Mouse (Mus musculus) heart, adult 18-20 months (tissue): Measurements from ENCODE around the gene Sipa1l1. TPM values are rescaled to one million over a fixed set of nuclear protein-coding genes. Genes with fewer than 3 reads are reported as not detected.
"Not testable (repeated sequence)": the region's sequence is repeated elsewhere in the genome, so short reads cannot be mapped to it uniquely, and the experiment has no call there.

Experiments
- DNase-seq, 2 experiments: peaks; one replicate each; pipeline ENCODE4 v3.0.0; 2021 to 2022; ENCODE audit warnings: mixed read lengths in 1 of 2
- total RNA-seq, 2 experiments: library from RNA; stranded (reverse); gene quantifications; 2 replicates each; pipeline ENCODE4 v1.2.3; 2021

Sipa1l1 gene
- total RNA-seq, 2 experiments from 2014 or later: 8.4 to 10.5 TPM

DNA sequence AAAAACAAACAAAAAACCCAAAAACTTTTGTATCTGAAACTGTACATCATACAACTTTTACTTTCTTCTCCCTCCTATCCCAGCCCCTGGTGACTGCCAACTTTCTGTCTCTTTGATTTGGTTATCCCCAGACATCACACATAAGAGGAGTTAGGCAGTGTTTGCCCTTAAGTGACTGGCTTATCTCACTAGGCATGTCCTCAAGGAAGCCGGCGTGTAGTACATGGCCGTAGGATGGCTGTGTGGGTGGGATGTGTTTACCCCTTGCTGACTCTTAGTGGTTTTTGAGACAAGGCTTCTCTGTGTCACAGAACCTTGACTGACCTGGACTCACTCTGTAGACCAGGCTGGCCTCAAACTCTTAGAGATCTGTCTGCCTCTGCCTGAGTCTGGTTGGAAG is 6.6 kb downstream of the Sipa1l1 start:
- no peak for DNase-seq

- no peak for DNase-seq
Measured at GRCm38 (mm10) chr12:82178636-82179035, 9.5 kb downstream of the Sipa1l1 start.

GRCm38 (mm10) chr12:82179626-82180025 is 10.5 kb downstream of the Sipa1l1 start:
- DNase-seq: no peak

DNA sequence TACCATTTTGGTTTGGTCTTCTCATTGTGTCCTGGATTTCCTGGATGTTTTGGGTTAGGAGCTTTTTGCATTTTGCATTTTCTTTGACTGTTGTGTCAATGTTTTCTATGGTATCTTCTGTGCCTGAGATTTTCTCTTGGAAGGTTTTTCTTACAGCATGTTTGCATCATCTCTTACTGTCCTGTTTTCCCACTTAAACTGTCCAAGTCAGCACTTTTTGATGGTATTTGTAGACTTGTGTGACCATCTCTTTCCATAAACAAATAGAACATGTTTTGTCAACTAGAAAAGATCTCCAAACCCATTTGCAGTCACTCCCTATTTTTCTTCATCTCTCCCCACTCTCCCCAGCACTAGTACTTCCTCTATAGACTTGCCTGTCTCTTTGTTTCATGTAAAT is 17.0 kb downstream of the Sipa1l1 start:
- not testable (repeated sequence) for DNase-seq

GRCm38 (mm10) chr12:82186740-82187139 is 17.6 kb downstream of the Sipa1l1 start:
- DNase-seq: no peak

DNA sequence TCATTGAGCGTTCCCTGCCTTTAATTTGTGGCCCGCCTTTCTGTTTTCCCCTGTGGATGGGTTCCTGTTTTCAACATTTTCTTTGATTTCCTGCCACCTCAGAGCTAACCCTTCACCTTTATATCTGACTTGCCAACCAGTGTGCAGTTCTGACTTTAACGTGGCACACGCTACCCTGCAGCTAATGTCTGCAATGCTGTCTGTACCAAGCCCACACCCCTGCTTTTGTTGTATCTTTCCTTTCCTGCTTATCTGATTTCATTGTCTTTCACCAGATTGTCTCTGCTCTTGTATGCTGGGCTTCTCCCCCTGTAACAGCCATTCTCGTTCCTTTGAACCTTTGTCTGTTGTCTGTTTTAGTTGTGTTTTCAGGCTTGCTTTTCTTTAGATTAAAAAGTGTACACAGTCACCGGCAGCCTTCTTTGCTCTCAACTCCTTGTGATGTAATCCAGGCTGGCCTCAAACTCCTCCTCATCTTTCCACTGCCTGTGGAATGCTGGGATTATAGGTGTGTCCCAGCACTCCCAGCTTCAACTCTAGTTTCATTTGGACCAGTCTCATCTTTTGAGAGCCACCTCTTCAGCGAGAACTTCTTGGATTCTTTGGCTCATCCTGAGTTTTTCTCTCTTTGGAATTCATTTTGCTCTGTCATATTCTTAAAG is 18.2 kb downstream of the Sipa1l1 start:
- peak in 1 of 2 experiments; percentile 23 for DNase-seq

GRCm38 (mm10) chr12:82188321-82189075 is 19.4 kb downstream of the Sipa1l1 start:
- peak; percentile 9 to 30 for DNase-seq

DNA sequence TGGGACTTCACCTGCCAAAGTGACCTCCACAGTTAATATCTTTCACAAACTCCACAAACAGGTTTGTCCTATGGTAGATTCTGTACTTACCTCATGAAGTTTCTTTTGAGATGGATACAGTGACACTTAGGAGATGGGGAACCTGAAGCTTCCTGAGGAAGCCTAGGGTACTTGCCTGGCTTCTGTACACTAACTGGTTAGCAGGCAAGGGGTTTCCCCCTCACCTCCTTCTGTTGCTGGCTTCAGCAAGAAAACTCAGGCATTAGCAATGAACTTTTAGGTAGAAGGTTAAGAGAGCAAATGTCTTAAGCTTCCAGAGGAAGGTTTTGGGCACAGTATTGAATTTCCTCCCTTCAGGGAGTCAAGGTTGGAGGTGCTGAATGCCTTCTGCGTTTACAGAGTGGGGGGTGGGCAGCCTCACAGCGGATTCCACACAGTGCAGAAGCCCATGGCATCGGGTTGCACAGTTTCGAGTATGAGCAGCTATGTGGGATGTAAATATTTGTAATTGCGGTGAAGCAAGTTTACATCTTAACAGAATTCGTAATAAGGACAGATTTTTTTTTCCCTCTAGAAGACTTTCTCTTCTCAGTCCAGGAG is 20.1 kb downstream of the Sipa1l1 start:
- DNase-seq: no peak

DNA sequence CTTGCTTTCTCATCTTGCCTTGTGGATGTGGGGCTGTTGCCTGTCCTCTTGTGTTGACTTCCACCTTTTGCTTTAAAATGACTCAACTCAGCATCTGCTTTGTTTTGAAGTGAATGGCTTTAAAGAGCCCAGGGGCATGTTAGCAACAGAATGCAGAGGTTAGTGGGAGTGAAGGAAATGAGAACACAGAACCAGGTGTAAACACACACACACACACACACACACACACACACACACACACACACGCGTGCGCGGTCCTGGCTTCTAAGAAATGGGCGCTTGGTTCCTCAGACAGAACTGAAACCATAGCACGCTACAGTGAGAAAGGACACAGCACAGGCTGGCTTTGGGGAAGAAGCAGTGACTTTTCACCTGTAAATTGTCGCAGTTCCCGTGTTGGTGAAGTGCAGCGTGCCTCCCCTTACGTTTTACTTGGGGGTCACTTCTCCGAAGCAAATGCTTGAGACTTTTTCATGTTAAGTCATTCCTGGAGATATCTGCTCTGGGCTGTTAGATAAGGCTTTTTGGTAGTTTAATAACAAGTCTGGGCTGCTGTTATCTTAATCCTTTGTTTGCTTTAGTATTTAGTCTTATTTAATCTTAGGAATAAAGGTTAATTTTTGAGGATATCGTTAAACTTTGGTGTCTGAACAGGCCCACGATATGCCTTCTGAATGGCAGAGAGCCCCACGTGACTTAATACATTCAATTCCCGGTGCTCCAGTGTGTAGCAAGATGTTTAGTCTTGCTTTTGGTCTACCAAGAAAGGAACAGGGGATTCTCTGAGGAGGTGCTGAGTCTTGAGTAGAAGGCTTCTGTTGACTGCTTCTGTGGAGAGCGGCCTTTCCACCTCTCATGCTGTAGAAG is 20.8 kb downstream of the Sipa1l1 start:
- DNase-seq: peak; percentile 22 to 25

GRCm38 (mm10) chr12:82190582-82190965 is 21.5 kb downstream of the Sipa1l1 start:
- DNase-seq: no peak

DNA sequence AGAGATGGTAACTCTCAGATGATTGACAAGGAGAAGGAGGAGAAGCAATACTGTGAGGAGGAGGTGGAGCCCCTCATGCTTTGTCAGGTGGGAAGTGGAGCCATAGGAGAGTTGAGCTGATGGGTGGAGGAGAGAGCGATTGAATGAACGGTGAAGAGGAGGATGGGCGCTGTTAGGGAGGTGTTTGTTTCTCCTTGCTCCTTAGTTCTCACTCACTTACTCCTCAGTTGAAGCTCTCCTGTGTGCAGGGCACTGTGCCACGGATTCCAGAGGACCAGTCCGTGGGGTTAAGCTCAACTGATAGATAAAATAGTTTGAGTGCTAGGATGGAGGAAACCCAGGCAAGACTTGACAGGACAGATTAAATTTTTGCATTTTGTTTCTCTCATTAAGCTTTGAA is 22.6 kb downstream of the Sipa1l1 start:
- DNase-seq: no peak

GRCm38 (mm10) chr12:82192641-82193054 is 23.5 kb downstream of the Sipa1l1 start:
- peak; percentile 19 to 30 for DNase-seq

GRCm38 (mm10) chr12:82193476-82193875 is 24.4 kb downstream of the Sipa1l1 start:
- no peak for DNase-seq

- peak in 1 of 2 experiments; percentile 27 for DNase-seq
Measured at GRCm38 (mm10) chr12:82194919-82195318, 25.8 kb downstream of the Sipa1l1 start.

- no peak for DNase-seq
Measured at GRCm38 (mm10) chr12:82196213-82196612, 27.1 kb downstream of the Sipa1l1 start.

GRCm38 (mm10) chr12:82196615-82197146 is 27.6 kb downstream of the Sipa1l1 start:
- no peak for DNase-seq

DNA sequence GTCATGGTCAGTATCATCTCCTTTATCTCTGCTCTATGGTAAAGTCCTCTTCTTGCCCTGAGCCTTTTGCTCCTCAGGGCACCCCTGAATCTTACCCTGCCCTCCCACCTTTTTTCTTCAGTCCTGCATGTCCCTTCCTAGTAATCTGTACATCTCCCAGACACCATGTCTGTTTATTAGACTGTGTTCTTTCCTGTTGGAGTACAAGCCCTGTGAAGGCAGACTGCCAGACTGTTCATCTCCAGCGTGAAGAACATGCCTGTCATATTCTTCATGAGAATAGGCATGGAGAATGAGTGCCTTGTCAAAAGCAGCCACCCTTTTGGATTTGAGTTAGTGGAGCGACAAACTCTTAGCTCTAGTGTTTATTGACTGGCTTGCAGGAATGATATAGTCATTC is 28.1 kb downstream of the Sipa1l1 start:
- no peak for DNase-seq

DNA sequence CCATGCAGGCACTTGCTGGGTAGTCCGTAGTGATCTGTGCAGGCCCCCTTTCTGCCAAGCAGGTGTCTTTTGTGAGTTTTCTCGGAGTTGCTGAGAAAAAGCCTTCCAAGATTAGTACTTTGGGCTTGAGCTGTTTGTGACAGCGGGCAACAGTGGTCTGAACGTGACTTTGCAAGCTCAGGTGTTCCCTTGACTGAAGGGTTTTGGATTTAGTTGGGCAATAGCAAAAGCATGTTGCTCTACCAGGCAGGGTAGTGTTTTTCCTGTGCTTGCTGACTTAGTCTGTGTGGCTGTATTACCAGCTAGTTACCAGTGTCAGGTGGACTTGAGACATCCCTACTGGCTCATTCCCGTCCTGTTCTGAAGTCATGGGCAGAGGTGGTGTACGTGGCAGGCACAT is 30.2 kb downstream of the Sipa1l1 start:
- DNase-seq: no peak

DNA sequence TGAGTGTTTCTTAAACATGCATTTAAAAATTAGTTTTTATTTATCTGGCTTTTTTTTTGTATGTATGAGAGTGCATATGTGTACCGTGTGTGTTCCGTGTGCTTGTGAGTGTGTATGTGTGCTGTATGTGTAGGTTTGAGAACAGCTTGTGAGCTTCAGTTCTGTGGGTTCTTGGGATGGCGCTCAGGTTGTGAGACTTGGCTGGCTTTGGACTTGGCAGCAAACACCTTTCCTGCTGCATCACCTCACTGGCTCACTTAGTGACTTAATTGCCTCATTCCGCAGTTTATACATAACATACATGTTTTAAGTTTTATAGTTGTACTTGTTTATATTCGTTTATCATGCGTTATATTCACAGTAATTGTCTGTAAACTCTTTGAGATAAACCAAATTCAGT is 35.0 kb downstream of the Sipa1l1 start:
- no peak for DNase-seq

- DNase-seq: no peak
Measured at GRCm38 (mm10) chr12:82206857-82207647, 37.9 kb downstream of the Sipa1l1 start.

DNA sequence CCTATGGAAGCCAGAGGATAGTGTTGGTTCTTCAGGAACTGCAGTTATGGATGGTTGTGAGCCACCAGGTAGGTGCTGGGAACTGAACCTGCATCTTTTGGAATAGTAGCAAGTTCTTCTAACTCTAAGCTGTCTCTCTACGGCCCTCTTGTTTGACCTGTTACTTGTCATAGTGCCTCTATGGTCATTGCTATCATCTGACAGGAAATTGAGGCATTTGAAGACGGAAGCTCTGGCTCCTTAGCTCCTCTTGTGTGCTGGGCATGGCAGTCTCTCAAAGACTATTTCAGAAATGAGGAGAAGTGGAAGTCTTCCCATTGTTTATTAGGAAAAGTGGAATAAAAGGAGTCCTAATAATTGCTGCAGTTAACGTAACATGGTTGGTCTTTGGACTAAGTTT is 38.9 kb downstream of the Sipa1l1 start:
- no peak for DNase-seq
